Mouse (Mus musculus) megakaryocyte, embryonic 14.5 days (primary cell): ENCODE data around the gene Foxo3.

Experiments used
- FLI1 ChIP-seq: IDR thresholded peaks from 2 replicates; pipeline ENCODE4 v1.6.1; 2012; ENCODE audit warnings: low read length, inconsistent platforms, mixed read lengths
- GATA1 ChIP-seq: IDR thresholded peaks from 3 replicates; pipeline ENCODE4 v1.6.1; 2012; ENCODE audit warnings: mixed read lengths, low read length, inconsistent platforms, borderline replicate concordance

GRCm38 (mm10) chr10:42142791-42143190, 133.8 kb downstream of the Foxo3 start:
- TF ChIP-seq FLI1 = no peak
- no peak for TF ChIP-seq GATA1
